Mouse (Mus musculus) lung, embryonic 15.5 days (tissue): ENCODE data around the gene Spin2g. TPM values are rescaled to one million over a fixed set of nuclear protein-coding genes. Genes with fewer than 3 reads are reported as not detected.
"Not testable (repeated sequence)": the region's sequence is repeated elsewhere in the genome, so short reads cannot be mapped to it uniquely, and the experiment has no call there.

Experiments
- ATAC-seq: fragments of 200-750 bp; cut with Nextera tagmentation; 2 replicates; pipeline ENCODE4 v1.8.0; 2017; ENCODE audit warnings: moderate number of reproducible peaks, borderline replicate concordance; ENCODE audit not compliant: low FRiP score, low TSS enrichment; ENCODE audit errors: extremely low read depth
- H3K27ac ChIP-seq: fragments of 300-500 bp; sonication (generic); 2 replicates; pipeline ENCODE4 v1.5.1; 2015; ENCODE audit warnings: moderate library complexity, mild to moderate bottlenecking, inconsistent platforms
- H3K27me3 ChIP-seq: fragments of 300-500 bp; sonication (generic); 2 replicates; pipeline ENCODE4 v1.6.1; 2015; ENCODE audit warnings: inconsistent platforms
- H3K36me3 ChIP-seq: fragments of 300-500 bp; sonication (generic); 2 replicates; pipeline ENCODE4 v1.6.1; 2015; ENCODE audit warnings: inconsistent platforms
- H3K4me1 ChIP-seq: fragments of 300-500 bp; sonication (generic); 2 replicates; pipeline ENCODE4 v1.6.1; 2015; ENCODE audit warnings: inconsistent platforms
- H3K4me2 ChIP-seq: fragments of 300-500 bp; sonication (generic); 2 replicates; pipeline ENCODE4 v1.6.1; 2015; ENCODE audit warnings: inconsistent platforms, mild to moderate bottlenecking, moderate library complexity
- H3K4me3 ChIP-seq: fragments of 300-500 bp; sonication (generic); 2 replicates; pipeline ENCODE4 v1.5.1; 2015; ENCODE audit warnings: mild to moderate bottlenecking, inconsistent platforms
- H3K9ac ChIP-seq: fragments of 300-500 bp; sonication (generic); 2 replicates; pipeline ENCODE4 v1.6.1; 2015; ENCODE audit warnings: inconsistent platforms
- H3K9me3 ChIP-seq: fragments of 300-500 bp; sonication (generic); 2 replicates; pipeline ENCODE4 v1.6.1; 2016; ENCODE audit warnings: inconsistent platforms
- WGBS: fragments of 180-500 bp; shearing (Covaris S2); methylation state at CpG from one replicate; pipeline ENCODE4 v1.1.7; 2015; 5-methylcytosine and 5-hydroxymethylcytosine counted together
- polyA plus RNA-seq: library from polyadenylated mRNA; unstranded; fragments of >200 nt; fragmentation: Nextera tagmentation; extraction: Ambion mirVana; gene quantifications from 2 replicates; pipeline ENCODE4 v1.2.1, GENCODE M21; 2015

Spin2g gene
- not detected in 2 replicates for polyA plus RNA-seq

- not testable (repeated sequence) for H3K4me2 ChIP-seq, H3K9ac ChIP-seq, ATAC-seq, H3K9me3 ChIP-seq, H3K27me3 ChIP-seq, H3K4me1 ChIP-seq, H3K27ac ChIP-seq, H3K36me3 ChIP-seq, H3K4me3 ChIP-seq
- WGBS: 79% methylated on average over 6 of the region's 6 CpGs
These were observed at the start of gene Spin2g for GRCm38 (mm10) chrX:34238633-34239032. TSS of gene Spin2g (minus strand) at chrX:34238733.

Other genes with a start within 250 kb of the Spin2g start
- gene Btbd35f9, start 77.2 kb downstream of the Spin2g start, polyA plus RNA-seq: not detected in 2 replicates
- not detected in 2 replicates for gene Btbd35f8, start 211.8 kb upstream of the Spin2g start, polyA plus RNA-seq